Mouse (Mus musculus) thymus, postnatal 4 days (tissue): ENCODE measurements around the gene Saysd1.
"Not testable (repeated sequence)": the region's sequence is repeated elsewhere in the genome, so short reads cannot be mapped to it uniquely, and the experiment has no call there.

ENCODE experiments used
- DNase-seq: peaks from one replicate; pipeline ENCODE4 v3.0.0; 2021

The Saysd1 gene

DNA sequence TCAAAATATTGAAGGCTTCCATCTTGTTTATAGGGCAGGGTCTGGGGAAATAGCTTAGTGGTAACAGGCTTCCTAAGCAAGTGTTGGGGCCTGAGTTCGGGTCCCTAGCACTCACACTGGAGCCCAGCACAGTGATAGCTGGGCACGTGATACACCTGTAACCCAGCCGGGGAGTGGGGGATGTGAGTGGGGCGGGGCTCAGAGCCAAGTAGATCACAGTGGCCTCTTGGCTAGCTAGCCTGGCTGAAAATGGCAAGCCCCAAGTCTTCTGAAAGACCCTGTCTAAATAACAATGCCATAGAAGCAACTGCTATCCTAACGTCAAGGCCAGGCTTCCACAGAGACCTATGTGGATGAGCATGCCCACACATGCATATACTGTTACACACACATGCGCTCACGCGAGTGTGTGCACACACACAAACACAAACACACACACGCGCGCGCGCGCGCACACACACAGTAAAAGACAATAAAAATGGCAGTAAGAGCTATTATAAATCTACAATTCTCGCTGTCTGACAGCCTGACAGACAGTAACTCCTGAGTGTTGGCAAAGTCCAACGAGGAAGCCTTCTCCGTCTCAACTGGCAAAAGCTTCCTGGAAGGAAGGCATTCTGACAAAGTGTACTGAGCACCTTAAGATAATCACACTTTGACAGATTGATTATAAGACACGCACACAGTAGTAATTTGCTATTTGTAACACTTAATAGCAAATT lies 106.2 kb downstream of the Saysd1 start:
- no peak for DNase-seq

- DNase-seq = no peak
Observed at GRCm38 (mm10) chr14:20029606-20030005, 108.7 kb downstream of the Saysd1 start.

- not testable (repeated sequence) for DNase-seq
Observed at GRCm38 (mm10) chr14:20027475-20027874, 110.9 kb downstream of the Saysd1 start.
